Mouse (Mus musculus): ENCODE measurements around the gene Pdzrn3. TPM values are rescaled to one million over a fixed set of nuclear protein-coding genes. Genes with fewer than 3 reads are reported as not detected.

Pdzrn3 gene
- polyA plus RNA-seq, 1 experiment from 2014 or later, result 3.7 TPM

GRCm38 (mm10) chr6:101217756-101218155 is 159.9 kb downstream of the Pdzrn3 start:
- DNase-seq (ENCODE audit: extremely low spot score, low spot score), result no peak
- Histone ChIP-seq H3K36me3 (replicated peaks) (no peaks in the 10 kb centered on the region), H3K4me1 (peaks cover 5% of the 10 kb centered on the region; the same call in 1 of the 2 replicates), H3K9me3 (no peaks in the 10 kb centered on the region), H3K27ac (no peak overlapping the region), H3K27me3 (ENCODE audit: poor library complexity, severe bottlenecking) (no peaks in the 10 kb centered on the region), H3K4me3 (no peak overlapping the region)
- WGBS, result 82% methylated on average over 6 of the region's 6 CpGs

GRCm38 (mm10) chr6:101215436-101215791 is 162.3 kb downstream of the Pdzrn3 start:
- Histone ChIP-seq H3K36me3 (replicated peaks) (no peaks in the 10 kb centered on the region), H3K27me3 (ENCODE audit: poor library complexity, severe bottlenecking) (no peaks in the 10 kb centered on the region), H3K4me3 (no peak overlapping the region), H3K27ac (no peak overlapping the region; the same call in 1 of the 2 replicates), H3K4me1 (peaks cover 5% of the 10 kb centered on the region; the same call in 1 of the 2 replicates), H3K9me3 (no peaks in the 10 kb centered on the region)
- no peak for DNase-seq (ENCODE audit: extremely low spot score, low spot score)
- 81% methylated on average over 16 of the region's 16 CpGs for WGBS

GRCm38 (mm10) chr6:101214734-101215435 is 162.8 kb downstream of the Pdzrn3 start:
- no peak for DNase-seq (ENCODE audit: extremely low spot score, low spot score)
- Histone ChIP-seq H3K9me3 (no peaks in the 10 kb centered on the region), H3K27ac (no peak overlapping the region; the same call in 1 of the 2 replicates), H3K4me1 (peaks cover 5% of the 10 kb centered on the region; the same call in 1 of the 2 replicates), H3K4me3 (no peak overlapping the region), H3K36me3 (replicated peaks) (no peaks in the 10 kb centered on the region), H3K27me3 (ENCODE audit: poor library complexity, severe bottlenecking) (no peaks in the 10 kb centered on the region)
- WGBS, result 94% methylated on average over 8 of the region's 8 CpGs

- Histone ChIP-seq H3K27me3 (ENCODE audit: poor library complexity, severe bottlenecking) (no peaks in the 10 kb centered on the region), H3K27ac (no peak overlapping the region), H3K4me1 (peaks cover 5% of the 10 kb centered on the region; the same call in 1 of the 2 replicates), H3K36me3 (replicated peaks) (no peaks in the 10 kb centered on the region), H3K9me3 (no peaks in the 10 kb centered on the region), H3K4me3 (no peak overlapping the region)
- no peak for DNase-seq (ENCODE audit: extremely low spot score, low spot score)
- 82% methylated on average over 5 of the region's 5 CpGs for WGBS
These were observed 164.6 kb downstream of the Pdzrn3 start for GRCm38 (mm10) chr6:101213066-101213465.

GRCm38 (mm10) chr6:101212086-101212485 is 165.6 kb downstream of the Pdzrn3 start:
- H3K9me3 ChIP-seq, result no peaks in the 10 kb centered on the region
- no peaks in the 10 kb centered on the region for H3K36me3 ChIP-seq (replicated peaks)
- WGBS, result 95% methylated on average over 6 of the region's 6 CpGs
- no peak overlapping the region for H3K4me3 ChIP-seq
- H3K4me1 ChIP-seq, result peaks cover 5% of the 10 kb centered on the region; the same call in 1 of the 2 replicates
- no peak for DNase-seq (ENCODE audit: extremely low spot score, low spot score)
- no peaks in the 10 kb centered on the region for H3K27me3 ChIP-seq (ENCODE audit: poor library complexity, severe bottlenecking)
- no peak overlapping the region for H3K27ac ChIP-seq

GRCm38 (mm10) chr6:101211361-101211841 is 166.3 kb downstream of the Pdzrn3 start:
- Histone ChIP-seq H3K27ac (no peak overlapping the region), H3K4me3 (no peak overlapping the region), H3K4me1 (peaks cover 5% of the 10 kb centered on the region; the same call in 1 of the 2 replicates), H3K27me3 (ENCODE audit: poor library complexity, severe bottlenecking) (no peaks in the 10 kb centered on the region), H3K36me3 (replicated peaks) (no peaks in the 10 kb centered on the region), H3K9me3 (no peaks in the 10 kb centered on the region)
- no peak for DNase-seq (ENCODE audit: extremely low spot score, low spot score)
- WGBS, result 89% methylated on average over 8 of the region's 8 CpGs

- DNase-seq (ENCODE audit: extremely low spot score, low spot score), result peak; percentile 30
- H3K27ac ChIP-seq, result peak overlapping the region; percentile 77
- peak overlapping the region; percentile 50 for H3K4me3 ChIP-seq
- H3K9me3 ChIP-seq, result no peaks in the 10 kb centered on the region
- H3K36me3 ChIP-seq (replicated peaks), result no peaks in the 10 kb centered on the region
- H3K27me3 ChIP-seq (ENCODE audit: poor library complexity, severe bottlenecking), result peaks cover 33% of the 10 kb centered on the region; the same call in 1 of the 2 replicates
- H3K4me1 ChIP-seq, result peaks cover 52% of the 10 kb centered on the region
- WGBS, result 16% methylated on average over 8 of the region's 8 CpGs
These were observed 178.8 kb downstream of the Pdzrn3 start for GRCm38 (mm10) chr6:101198943-101199298.

- Histone ChIP-seq H3K4me3 (peak overlapping the region; percentile 50), H3K27ac (peak overlapping the region; percentile 77), H3K36me3 (replicated peaks) (no peaks in the 10 kb centered on the region), H3K9me3 (no peaks in the 10 kb centered on the region), H3K27me3 (ENCODE audit: poor library complexity, severe bottlenecking) (peaks cover 33% of the 10 kb centered on the region; the same call in 1 of the 2 replicates), H3K4me1 (peaks cover 52% of the 10 kb centered on the region)
- WGBS, result 7% methylated on average over 24 of the region's 24 CpGs
- DNase-seq (ENCODE audit: extremely low spot score, low spot score), result peak; percentile 54
These were observed 179.3 kb downstream of the Pdzrn3 start for GRCm38 (mm10) chr6:101198284-101198942.

GRCm38 (mm10) chr6:101197642-101198041 is 180.1 kb downstream of the Pdzrn3 start:
- Histone ChIP-seq H3K27ac (no peak overlapping the region), H3K4me1 (peaks cover 52% of the 10 kb centered on the region), H3K4me3 (peak overlapping the region; percentile 50; the same call in 1 of the 2 replicates)

GRCm38 (mm10) chr6:101195891-101196290 is 181.8 kb downstream of the Pdzrn3 start:
- H3K27me3 ChIP-seq (ENCODE audit: poor library complexity, severe bottlenecking), result peaks cover 26% of the 10 kb centered on the region; the same call in 1 of the 2 replicates
- H3K9me3 ChIP-seq, result no peaks in the 10 kb centered on the region
- no peaks in the 10 kb centered on the region for H3K36me3 ChIP-seq (replicated peaks)
- peaks cover 52% of the 10 kb centered on the region for H3K4me1 ChIP-seq
- H3K4me3 ChIP-seq, result no peak overlapping the region
- no peak for DNase-seq (ENCODE audit: extremely low spot score, low spot score)
- 73% methylated on average over 5 of the region's 5 CpGs for WGBS
- H3K27ac ChIP-seq, result no peak overlapping the region

More at GRCm38 (mm10) chr6:101197642-101198041, 180.1 kb downstream of the Pdzrn3 start:
- Histone ChIP-seq H3K27me3 (ENCODE audit: poor library complexity, severe bottlenecking) (peaks cover 33% of the 10 kb centered on the region; the same call in 1 of the 2 replicates), H3K36me3 (replicated peaks) (no peaks in the 10 kb centered on the region), H3K9me3 (no peaks in the 10 kb centered on the region)
- peak; percentile 64 for DNase-seq (ENCODE audit: extremely low spot score, low spot score)
- 16% methylated on average over 5 of the region's 5 CpGs for WGBS

GRCm38 (mm10) chr6:101194386-101194925 is 183.2 kb downstream of the Pdzrn3 start:
- Histone ChIP-seq H3K27me3 (ENCODE audit: poor library complexity, severe bottlenecking) (peaks cover 17% of the 10 kb centered on the region; the same call in 1 of the 2 replicates), H3K4me1 (peaks cover 42% of the 10 kb centered on the region), H3K4me3 (no peak overlapping the region), H3K9me3 (no peaks in the 10 kb centered on the region), H3K36me3 (replicated peaks) (no peaks in the 10 kb centered on the region), H3K27ac (no peak overlapping the region)
- no peak for DNase-seq (ENCODE audit: extremely low spot score, low spot score)
- WGBS, result 67% methylated on average over 8 of the region's 8 CpGs

- H3K4me1 ChIP-seq, result peaks cover 18% of the 10 kb centered on the region
- DNase-seq (ENCODE audit: extremely low spot score, low spot score), result no peak
- WGBS, result 94% methylated on average over 5 of the region's 5 CpGs
- no peak overlapping the region for H3K27ac ChIP-seq
- 0 out of 2 replicates have a peak, but pooled peaks cover 8% of the 10 kb centered on the region for H3K27me3 ChIP-seq (ENCODE audit: poor library complexity, severe bottlenecking)
- H3K4me3 ChIP-seq, result no peak overlapping the region
- no peaks in the 10 kb centered on the region for H3K36me3 ChIP-seq (replicated peaks)
- no peaks in the 10 kb centered on the region for H3K9me3 ChIP-seq
These were observed 186.1 kb downstream of the Pdzrn3 start for GRCm38 (mm10) chr6:101191576-101191975.
